Mouse (Mus musculus) right cerebral cortex, postnatal 36 days (tissue): ENCODE results near the gene Gm12216.
A peak's percentile ranks its signal among the peaks of the same experiment; 100 is the strongest.

ENCODE experiments used
- DNase-seq, 2 experiments: peaks; one replicate each; pipeline ENCODE4 v3.0.0; 2022; ENCODE audit warnings: low spot score in 2 of 2, mixed read lengths in 1 of 2

Gm12216 gene

GRCm38 (mm10) chr11:53745260-53745659, 113.8 kb downstream of the Gm12216 start:
- no peak for DNase-seq

- DNase-seq = no peak
These were observed 116.7 kb downstream of the Gm12216 start for GRCm38 (mm10) chr11:53742353-53742752.

- peak in 1 of 2 experiments; percentile 36 for DNase-seq
These were observed 121.5 kb downstream of the Gm12216 start for GRCm38 (mm10) chr11:53737573-53737946.

GRCm38 (mm10) chr11:53736771-53737572, 122.1 kb downstream of the Gm12216 start:
- DNase-seq = peak; percentile 56 to 71

- peak; percentile 25 to 31 for DNase-seq
These were observed 123.3 kb downstream of the Gm12216 start for GRCm38 (mm10) chr11:53735682-53736245.

- DNase-seq = no peak
These were observed 123.9 kb downstream of the Gm12216 start for GRCm38 (mm10) chr11:53734970-53735681.

- DNase-seq = no peak
These were observed 124.6 kb downstream of the Gm12216 start for GRCm38 (mm10) chr11:53734431-53734830.

GRCm38 (mm10) chr11:53733824-53734223, 125.2 kb downstream of the Gm12216 start:
- no peak for DNase-seq
